Mouse (Mus musculus) spleen, adult 2 months (tissue): ENCODE measurements around the gene Tdg. TPM values are rescaled to one million over a fixed set of nuclear protein-coding genes. Genes with fewer than 3 reads are reported as not detected.

Experiments used
- DNase-seq, 2 experiments: peaks; one replicate each; pipeline versions ENCODE4 v3.0.0 to v3.0.0-alpha.2; 2012 to 2021; ENCODE audit warnings: low spot score in 2 of 2, low read depth in 1 of 2
- H3K27ac ChIP-seq: fragments of 200-500 bp; 2 replicates; pipeline ENCODE4 v1.5.1; 2012; ENCODE audit warnings: low read length, inconsistent platforms; ENCODE audit not compliant: insufficient read depth
- H3K27me3 ChIP-seq: fragments of 200-500 bp; 2 replicates; pipeline ENCODE4 v1.6.1; 2012; ENCODE audit warnings: mild to moderate bottlenecking, moderate library complexity, low read length, inconsistent platforms; ENCODE audit not compliant: control insufficient read depth, insufficient read depth
- H3K36me3 ChIP-seq: fragments of 200-500 bp; 2 replicates; pipeline ENCODE4 v1.6.1; 2012; ENCODE audit warnings: mild to moderate bottlenecking, low read length, inconsistent platforms; ENCODE audit not compliant: control insufficient read depth, insufficient read depth
- H3K4me1 ChIP-seq: fragments of 200-500 bp; 2 replicates; pipeline ENCODE4 v1.6.1; 2011; ENCODE audit warnings: inconsistent platforms; ENCODE audit not compliant: control insufficient read depth, insufficient read depth, insufficient read length
- H3K4me3 ChIP-seq: fragments of 200-500 bp; 2 replicates; pipeline ENCODE4 v1.5.1; 2011; ENCODE audit warnings: mild to moderate bottlenecking, inconsistent platforms; ENCODE audit not compliant: insufficient read depth, insufficient read length; ENCODE audit errors: extremely low read depth
- CTCF ChIP-seq: fragments of 200-500 bp; IDR thresholded peaks from 2 replicates; pipeline ENCODE4 v1.5.1; 2011; ENCODE audit warnings: mild to moderate bottlenecking, inconsistent platforms; ENCODE audit not compliant: insufficient read depth, insufficient read length, insufficient replicate concordance; ENCODE audit errors: extremely low read depth
- POLR2A ChIP-seq: fragments of 200-500 bp; IDR thresholded peaks from 2 replicates; pipeline ENCODE4 v1.6.1; 2011; ENCODE audit warnings: low read depth, low read length, inconsistent platforms
- WGBS: fragments of 180-500 bp; shearing (Covaris S2); methylation state at CpG from one replicate; pipeline ENCODE4 v1.1.7; 2018; 5-methylcytosine and 5-hydroxymethylcytosine counted together
- polyA plus RNA-seq: library from polyadenylated mRNA; depleted of rRNA; stranded (reverse); fragments of >200 nt; gene quantifications from 2 replicates; pipeline ENCODE4 v1.2.3, GENCODE M21; 2012

Gene Tdg
- polyA plus RNA-seq, 1 experiment, result 11.5 TPM

DNA sequence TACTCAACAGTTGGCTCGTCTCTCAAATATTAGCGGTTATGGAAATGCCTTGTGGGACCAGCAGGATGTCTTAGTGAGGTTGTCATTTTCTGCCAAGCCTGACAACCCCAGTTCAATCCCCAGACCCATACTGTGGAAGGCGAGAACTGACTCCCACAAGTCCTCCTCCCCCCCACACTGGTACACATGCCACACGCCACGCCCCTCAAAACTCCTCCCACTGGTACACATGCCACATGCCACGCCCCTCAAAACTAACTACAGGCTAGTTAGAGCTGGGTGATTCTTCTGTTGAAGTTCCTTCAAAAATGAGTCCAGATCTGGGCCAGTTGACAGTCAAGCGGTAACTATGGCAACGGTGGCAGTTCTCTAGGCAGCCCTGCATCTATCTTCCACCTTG lies 16.5 kb downstream of the Tdg start:
- TF ChIP-seq CTCF (no peak), POLR2A (no peak)
- no peaks in the 10 kb centered on the region for H3K27me3 ChIP-seq
- no peak overlapping the region for H3K27ac ChIP-seq
- H3K4me3 ChIP-seq, result no peak overlapping the region
- DNase-seq, result no peak
- 95% methylated on average over 8 of the region's 8 CpGs for WGBS
- H3K4me1 ChIP-seq, result no peaks in the 10 kb centered on the region
- peaks cover 34% of the 10 kb centered on the region for H3K36me3 ChIP-seq

DNA sequence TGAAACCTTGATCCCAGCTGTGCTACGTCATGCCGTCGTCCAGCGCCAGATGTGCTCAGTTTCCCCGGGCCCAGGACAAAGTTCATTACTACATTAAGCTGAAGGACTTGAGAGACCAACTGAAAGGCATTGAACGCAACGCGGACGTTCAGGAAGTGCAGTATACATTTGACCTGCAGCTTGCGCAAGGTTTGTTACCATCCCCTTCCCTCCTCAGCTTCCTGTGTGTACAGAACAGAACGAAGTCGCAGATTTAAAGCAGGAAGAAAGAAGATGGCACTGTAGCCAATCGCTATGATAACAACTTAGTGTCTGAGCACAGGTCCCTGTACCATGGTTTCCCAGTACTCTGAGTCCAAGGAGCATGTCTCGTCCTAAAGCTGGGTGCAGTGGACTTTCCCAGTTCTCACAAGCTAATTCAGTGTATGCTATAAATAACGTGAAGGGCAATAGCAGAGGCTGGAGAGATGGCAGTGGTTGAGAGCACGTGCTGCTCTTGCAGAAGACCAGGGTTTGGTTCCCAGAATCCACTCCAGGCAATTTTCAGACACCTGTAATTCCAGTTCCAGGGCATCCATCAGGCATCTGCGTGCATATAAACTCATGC lies 17.7 kb downstream of the Tdg start:
- Histone ChIP-seq H3K27ac (no peak overlapping the region), H3K36me3 (peaks cover 30% of the 10 kb centered on the region), H3K27me3 (no peaks in the 10 kb centered on the region), H3K4me1 (no peaks in the 10 kb centered on the region), H3K4me3 (no peak overlapping the region)
- 88% methylated on average over 17 of the region's 17 CpGs for WGBS
- no peak for DNase-seq
- no peak for TF ChIP-seq CTCF
- no peak for TF ChIP-seq POLR2A

GRCm38 (mm10) chr10:82651221-82651620 lies 21.6 kb downstream of the Tdg start:
- DNase-seq, result no peak
- Histone ChIP-seq H3K27ac (no peak overlapping the region), H3K27me3 (no peaks in the 10 kb centered on the region), H3K4me1 (no peaks in the 10 kb centered on the region), H3K4me3 (no peak overlapping the region), H3K36me3 (peaks cover 8% of the 10 kb centered on the region)
- TF ChIP-seq POLR2A, result no peak
- TF ChIP-seq CTCF, result no peak
- WGBS, result 84% methylated on average over 5 of the region's 5 CpGs

- peaks cover under 1% of the 10 kb centered on the region for H3K36me3 ChIP-seq
- no peak for DNase-seq
- H3K4me3 ChIP-seq, result no peak overlapping the region
- no peaks in the 10 kb centered on the region for H3K4me1 ChIP-seq
- 84% methylated on average over 5 of the region's 5 CpGs for WGBS
- H3K27me3 ChIP-seq, result no peaks in the 10 kb centered on the region
- no peak for TF ChIP-seq CTCF
- no peak for TF ChIP-seq POLR2A
- H3K27ac ChIP-seq, result no peak overlapping the region
Measured at GRCm38 (mm10) chr10:82652625-82653024, 23.0 kb downstream of the Tdg start.

GRCm38 (mm10) chr10:82654581-82654980 lies 25.0 kb downstream of the Tdg start:
- WGBS, result 90% methylated on average over 3 of the region's 3 CpGs
- DNase-seq, result no peak
- H3K27ac ChIP-seq, result no peak overlapping the region
- H3K27me3 ChIP-seq, result no peaks in the 10 kb centered on the region
- no peaks in the 10 kb centered on the region; the same call in 1 of the 2 replicates for H3K36me3 ChIP-seq
- TF ChIP-seq CTCF (no peak), POLR2A (no peak)
- H3K4me1 ChIP-seq, result no peaks in the 10 kb centered on the region
- H3K4me3 ChIP-seq, result no peak overlapping the region

- 67% methylated on average over 8 of the region's 8 CpGs for WGBS
- TF ChIP-seq POLR2A (no peak), CTCF (no peak)
- no peak for DNase-seq
Measured at GRCm38 (mm10) chr10:82661820-82662219, 32.2 kb downstream of the Tdg start.

GRCm38 (mm10) chr10:82662267-82662990 lies 32.8 kb downstream of the Tdg start:
- Histone ChIP-seq H3K27me3 (no peaks in the 10 kb centered on the region), H3K36me3 (no peaks in the 10 kb centered on the region), H3K4me3 (no peak overlapping the region; the same call in 1 of the 2 replicates), H3K27ac (no peak overlapping the region), H3K4me1 (peaks cover 5% of the 10 kb centered on the region; the same call in 1 of the 2 replicates)
- WGBS, result 35% methylated on average over 14 of the region's 14 CpGs
- no peak for DNase-seq
- TF ChIP-seq POLR2A (no peak), CTCF (no peak)

More at GRCm38 (mm10) chr10:82661820-82662219, 32.2 kb downstream of the Tdg start:
- H3K36me3 ChIP-seq, result no peaks in the 10 kb centered on the region
- no peak overlapping the region for H3K27ac ChIP-seq
- no peak overlapping the region for H3K4me3 ChIP-seq
- H3K27me3 ChIP-seq, result no peaks in the 10 kb centered on the region
- H3K4me1 ChIP-seq, result peaks cover 5% of the 10 kb centered on the region; the same call in 1 of the 2 replicates
